Mouse (Mus musculus) induced T-regulatory cell, adult 2 months (primary cell): ENCODE measurements at regions not wholly inside any gene's neighbourhood (a gene's known extent, or its start where the extent isn't known, plus 50 kb on each side); places are given as distances from the start of the nearest gene placed in this dataset.
A peak's percentile ranks its signal among the peaks of the same experiment; 100 is the strongest.
"Not testable (repeated sequence)": the region's sequence is repeated elsewhere in the genome, so short reads cannot be mapped to it uniquely, and the experiment has no call there.

Experiments
- DNase-seq: peaks from one replicate; pipeline ENCODE4 v3.0.0-alpha.2; 2012; ENCODE audit warnings: low read depth

DNA sequence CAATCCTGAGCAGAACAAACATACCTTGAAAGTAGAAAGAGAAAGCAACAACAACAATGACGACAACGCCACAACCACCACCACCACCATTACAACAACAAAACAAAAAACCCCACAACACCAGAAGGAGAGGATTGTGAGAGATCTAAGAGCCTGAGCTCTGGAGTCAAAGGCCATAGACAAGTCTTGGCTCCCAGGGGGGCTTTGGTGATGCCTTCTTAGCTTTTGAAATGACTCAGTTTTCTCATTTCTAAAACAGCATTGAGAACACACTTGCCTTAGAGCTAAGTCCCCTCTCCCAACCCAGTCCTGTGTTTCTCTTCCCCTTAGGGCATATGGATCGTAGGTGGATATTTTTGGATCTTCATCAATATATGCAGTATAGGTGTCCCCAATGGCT, 112.2 kb downstream of the Kif20b start:
- DNase-seq = no peak

DNA sequence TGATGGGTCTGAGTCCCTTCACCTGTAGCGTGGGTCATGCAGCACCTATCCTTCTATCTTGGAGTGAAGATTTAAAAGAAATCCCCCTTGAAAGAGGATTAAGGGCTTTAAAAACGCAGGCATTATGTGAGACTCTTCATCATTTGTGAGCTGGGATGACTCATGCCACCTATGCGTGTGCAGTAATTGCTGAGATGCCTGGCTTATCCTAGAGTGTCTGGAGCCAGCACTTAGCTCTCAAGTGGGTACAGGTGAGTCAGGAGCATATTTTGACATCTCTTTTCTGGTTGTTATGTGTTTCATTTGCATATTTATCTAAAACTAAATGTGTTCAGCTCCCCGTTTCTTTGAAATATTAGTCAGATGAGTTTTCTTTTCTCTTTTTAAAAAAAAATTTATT, 123.4 kb downstream of the Kif20b start:
- DNase-seq = no peak

DNA sequence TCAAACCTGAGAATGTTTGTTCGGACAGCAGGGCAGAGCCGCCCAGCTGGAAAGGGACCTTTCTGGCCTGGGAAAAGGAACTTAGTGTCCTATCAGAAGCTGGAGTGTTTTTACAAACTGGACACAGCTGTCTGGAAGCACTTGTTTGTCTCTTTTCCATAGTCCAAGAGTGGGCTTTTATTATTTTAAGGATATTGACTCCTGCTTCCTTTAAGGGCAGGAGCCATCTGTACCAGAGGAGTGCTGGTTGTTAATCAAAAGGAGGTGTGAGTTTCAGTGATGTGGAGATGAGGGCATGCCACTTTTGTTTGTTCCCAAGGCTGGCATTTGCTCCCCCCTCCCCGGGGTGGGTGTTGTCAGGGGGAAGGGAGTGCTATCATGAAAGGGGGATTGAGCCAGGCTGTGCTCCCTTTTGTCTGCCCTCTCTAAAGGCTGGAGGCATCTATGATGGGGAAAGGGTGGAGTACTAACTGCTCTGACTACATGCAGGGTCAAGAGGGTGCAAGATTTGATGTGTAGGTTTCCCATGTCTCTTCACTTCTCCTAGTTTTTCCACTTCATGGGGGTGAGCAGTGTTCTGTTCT, 144.3 kb downstream of the Kif20b start:
- no peak for DNase-seq

DNA sequence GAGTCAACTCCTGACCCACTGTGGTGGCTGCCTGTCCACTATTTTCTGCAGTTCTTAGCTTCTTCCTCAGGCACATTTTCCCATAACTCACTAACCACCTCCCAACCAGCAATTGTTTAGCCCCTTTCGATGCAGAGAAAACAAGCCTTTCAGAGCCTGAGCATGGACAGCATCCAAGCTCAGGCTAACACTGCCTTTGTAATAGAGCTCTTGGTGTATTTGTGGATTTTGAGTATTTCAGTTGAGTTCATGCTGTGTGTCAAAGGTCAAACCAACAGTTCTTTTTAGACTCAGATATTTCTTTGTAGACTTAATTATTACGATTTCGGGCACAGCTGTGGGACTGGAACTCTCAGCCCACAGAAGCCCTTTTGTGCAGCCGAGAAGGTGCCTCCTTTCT, 159.0 kb downstream of the Kif20b start:
- no peak for DNase-seq

DNA sequence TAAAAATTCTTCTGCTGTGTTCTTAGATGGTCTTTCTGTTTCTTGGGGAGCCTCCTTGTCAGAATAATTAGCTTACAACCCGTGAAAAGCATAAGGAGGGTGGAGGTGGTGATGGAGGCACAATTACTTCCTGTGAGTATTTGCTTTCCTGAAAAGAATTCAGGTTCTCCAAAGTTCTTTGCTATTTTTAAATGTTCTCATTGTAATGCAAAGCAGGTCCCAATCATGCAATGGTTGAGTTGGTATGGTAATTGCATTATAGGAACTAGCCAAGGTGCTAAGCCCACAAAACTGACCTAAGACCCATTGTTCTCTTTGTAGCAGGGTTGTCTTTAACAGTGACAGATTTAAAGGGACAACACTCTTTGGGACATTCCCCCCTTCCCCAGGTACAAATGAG, 179.1 kb downstream of the Kif20b start:
- DNase-seq = no peak

DNA sequence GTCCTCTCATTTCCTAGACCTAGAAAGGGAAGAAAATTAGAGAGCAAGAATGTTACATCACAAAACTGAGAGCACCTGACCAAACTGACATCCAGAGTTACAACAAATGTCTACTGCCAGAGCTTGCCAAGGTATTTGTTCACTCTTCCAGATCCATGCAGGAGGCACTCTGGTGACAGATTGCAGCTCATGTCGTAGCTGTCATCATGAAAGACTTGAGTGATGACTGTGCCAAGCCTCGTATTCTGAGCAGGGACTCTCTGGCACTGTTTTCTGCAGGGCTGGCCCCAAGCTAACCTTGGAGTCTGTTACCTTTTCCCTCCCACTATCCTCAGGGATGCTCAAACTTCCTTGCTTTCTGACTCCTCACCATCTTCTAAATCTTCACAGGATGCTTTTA, 192.2 kb downstream of the Kif20b start:
- DNase-seq = no peak

DNA sequence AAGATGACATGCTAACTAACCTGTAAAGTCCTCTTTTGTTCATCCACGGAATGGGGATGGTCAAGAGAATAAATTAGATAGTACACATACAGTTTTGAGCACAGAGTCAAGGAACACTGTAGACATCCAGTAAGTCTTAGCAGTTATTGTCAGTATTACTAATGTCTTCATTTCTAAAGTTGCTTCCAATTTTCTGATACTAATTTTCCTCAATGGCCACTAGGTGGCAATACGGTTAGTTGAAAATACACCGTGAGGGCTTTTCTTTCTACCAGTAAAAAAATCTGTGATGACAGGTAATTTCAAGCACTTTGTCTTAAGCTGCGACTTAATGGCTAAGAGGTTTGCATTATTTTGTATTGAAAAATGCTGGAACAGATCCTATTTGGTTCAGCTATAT, 203.1 kb downstream of the Kif20b start:
- peak; percentile 53 for DNase-seq

DNA sequence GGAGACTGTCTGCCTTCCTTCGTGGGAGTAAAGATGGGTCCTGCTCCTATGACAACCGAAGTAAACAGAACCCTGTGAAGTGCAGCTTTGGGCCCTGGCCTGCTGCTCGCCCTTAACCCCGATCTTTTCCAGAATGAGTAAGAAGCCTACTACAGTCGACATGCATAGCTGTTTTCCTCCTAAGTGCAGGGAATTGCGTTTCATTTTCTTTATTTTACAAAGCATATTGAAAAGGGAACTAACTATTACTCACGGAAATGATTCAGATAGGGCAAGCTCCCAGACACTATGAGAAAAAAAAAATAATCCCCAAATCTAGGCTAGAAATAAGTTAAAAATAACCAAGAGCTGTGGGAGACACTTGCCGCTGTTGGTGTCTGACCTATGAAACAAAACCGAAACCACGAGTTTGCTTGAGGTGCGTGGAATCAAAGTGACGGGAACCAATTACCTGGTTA, 204.5 kb downstream of the Kif20b start:
- peak; percentile 64 for DNase-seq

DNA sequence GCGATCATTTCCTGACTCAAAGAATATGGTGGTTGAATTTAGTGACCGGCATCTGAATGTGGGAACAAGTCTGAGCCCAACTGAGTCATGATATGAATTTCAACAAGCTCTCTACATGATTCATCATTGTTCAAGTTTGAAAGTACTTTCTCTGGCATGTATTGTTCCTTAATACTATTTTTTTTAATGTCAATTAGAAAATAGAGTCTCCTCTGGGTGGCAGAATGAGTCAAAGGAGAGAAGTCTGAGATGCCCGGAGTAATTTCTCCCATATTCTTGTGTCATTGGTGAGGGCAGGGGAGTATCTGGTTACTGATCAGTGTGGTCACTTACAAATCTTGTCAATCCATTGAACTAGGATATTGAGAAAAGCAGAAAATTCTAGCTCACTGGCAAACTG, 205.9 kb downstream of the Kif20b start:
- no peak for DNase-seq

DNA sequence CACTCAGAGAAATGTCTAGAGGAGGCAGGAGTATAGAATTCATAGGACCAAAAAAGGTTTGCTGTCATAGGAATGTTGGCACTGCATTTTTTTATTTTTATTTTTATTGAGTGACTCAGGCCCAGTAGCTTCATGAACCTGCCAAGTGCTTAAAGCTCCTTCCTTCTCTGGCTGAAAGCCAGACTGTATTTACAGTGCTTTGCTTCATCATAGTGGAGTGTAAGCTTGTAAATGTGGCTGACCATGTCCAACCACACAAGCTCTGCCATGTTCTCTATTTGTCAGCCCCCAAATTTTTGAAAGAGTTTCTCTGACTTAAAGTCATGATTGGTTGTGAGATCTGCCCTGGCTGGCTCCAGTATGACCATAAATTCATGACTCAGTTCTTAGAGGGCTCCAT, 221.0 kb downstream of the Kif20b start:
- no peak for DNase-seq

DNA sequence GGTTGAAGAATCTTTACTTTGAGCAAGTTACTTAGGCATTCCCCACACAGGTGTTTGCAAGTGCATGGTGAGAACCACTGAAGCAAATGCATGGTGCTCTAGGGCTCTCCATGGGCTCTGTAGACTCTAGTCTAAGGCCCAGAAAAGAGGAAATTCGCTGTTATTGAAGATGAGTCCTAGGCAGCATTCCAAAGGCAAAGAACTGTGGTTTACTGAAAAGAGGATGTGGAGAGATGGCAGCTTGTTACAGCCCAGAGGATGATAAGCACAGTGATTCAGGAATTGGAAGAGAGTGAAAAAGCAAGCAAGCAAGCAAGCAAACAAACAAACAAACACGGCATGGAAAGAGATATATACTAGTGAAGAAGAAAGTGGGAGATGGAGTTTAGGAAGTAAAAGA, 221.6 kb downstream of the Kif20b start:
- no peak for DNase-seq

DNA sequence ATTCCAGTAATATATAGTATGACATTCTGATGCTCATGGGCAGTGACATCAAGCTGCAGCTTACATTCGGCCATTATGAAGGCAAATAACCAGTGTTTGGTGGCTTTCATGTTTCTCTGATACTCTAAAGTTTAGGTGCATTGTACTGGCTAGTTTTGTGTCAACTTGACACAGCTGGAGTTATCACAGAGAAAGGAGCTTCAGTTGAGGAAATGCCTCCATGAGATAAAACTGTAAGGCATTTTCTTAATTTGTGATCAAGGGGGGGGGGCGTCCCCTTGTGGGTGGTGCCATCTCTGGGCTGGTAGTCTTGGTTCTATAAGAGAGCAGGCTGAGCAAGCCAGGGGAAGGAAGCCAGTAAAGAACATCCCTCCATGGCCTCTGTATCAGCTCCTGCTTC, 227.3 kb downstream of the Kif20b start:
- not testable (repeated sequence) for DNase-seq

DNA sequence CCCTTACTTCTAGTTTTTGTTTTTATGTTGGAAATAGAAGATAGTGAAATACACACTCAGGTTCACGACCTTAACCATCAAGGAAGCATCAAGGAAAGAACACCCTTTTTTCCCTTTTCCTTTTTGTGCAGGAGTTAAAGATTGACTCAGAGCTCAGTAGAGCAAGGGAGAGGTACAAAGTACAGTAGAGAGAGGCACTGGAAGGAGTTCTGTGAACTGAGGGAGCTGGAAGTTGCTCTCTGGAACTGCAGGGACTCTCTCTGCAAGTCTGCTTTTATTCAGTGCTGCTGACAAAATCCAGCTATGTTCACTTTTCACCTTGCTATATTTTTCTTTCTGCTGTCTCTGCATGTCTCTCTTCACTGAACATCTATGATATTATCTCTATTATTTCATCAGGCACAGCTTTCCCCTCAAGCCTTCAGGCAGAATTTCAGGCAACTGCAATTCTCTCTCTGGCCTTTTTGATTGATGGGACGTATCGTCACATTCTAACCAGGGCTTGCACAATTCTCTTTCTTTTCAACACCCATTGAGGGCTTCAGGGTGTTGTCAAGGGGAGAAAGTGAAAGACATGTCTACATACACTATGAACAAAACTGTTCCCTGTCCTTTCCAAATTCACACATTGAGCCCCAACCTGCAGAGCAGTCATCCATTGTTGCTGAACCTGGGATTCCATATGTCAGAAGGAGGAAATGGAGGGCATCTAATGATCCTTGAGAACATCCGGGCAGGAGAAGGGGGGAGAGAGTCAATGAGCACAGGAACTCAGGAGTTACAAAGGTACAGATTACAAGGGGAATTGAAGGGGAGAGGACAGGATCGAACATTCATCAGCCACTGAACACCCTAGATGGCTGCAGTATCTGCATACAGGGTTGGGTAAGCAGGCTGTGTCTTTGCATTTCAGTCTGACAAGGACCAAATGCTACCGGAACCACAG, 228.9 kb downstream of the Kif20b start:
- no peak for DNase-seq

DNA sequence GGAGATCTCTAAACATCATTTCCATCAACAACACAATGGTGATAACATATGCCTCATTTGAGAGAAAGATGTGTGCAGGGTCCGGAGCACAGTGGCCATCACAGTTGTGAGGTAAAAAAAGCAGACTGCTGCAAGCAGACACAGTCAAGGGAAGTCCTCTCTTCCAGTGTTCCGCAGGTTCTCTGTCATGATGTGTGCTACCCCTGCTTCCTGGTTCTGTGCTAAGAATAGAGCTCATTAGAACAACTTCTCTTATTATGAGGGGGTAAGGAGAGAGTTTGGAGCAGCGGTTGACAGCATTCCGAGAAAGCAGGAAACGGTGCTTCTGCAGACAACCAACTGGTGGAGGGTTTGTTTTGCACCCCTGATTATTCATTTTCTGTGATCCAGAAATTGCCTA, 229.7 kb downstream of the Kif20b start:
- DNase-seq = no peak

DNA sequence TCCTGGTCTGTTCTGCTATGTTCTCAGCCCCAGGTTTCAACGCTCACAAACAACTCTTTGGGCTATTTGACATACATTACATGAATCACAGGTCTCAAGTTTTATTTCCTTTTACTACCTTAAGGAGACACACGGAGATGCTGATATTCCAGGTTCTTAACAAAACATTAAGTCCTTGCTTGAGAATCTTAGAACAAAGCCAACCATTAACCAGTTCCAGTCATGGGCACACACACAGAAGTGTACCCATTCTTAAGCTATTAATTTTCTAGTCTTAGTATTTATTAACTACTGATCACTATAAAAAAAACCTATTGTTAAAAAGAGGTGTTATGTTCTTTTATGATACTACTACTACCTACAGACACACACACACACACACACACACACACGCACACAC, 235.7 kb downstream of the Kif20b start:
- no peak for DNase-seq

DNA sequence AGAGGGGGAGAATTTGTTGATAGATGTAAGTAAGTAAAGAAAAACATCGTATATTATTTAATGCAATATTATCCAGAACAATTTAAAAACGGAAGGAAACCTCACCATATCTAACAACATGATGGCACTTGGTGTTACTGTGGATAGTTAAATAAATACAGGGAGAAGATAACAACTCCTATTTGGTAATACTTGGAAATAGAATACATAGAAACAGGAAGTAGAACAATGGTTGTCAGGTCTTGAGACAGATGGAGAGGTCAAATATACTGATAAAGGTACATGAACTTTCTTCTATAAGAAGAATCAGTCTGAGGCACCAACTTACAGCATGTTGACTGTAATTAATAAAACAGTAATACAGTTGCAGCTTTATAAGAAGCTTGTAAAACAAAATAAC, 242.6 kb downstream of the Kif20b start:
- no peak for DNase-seq

DNA sequence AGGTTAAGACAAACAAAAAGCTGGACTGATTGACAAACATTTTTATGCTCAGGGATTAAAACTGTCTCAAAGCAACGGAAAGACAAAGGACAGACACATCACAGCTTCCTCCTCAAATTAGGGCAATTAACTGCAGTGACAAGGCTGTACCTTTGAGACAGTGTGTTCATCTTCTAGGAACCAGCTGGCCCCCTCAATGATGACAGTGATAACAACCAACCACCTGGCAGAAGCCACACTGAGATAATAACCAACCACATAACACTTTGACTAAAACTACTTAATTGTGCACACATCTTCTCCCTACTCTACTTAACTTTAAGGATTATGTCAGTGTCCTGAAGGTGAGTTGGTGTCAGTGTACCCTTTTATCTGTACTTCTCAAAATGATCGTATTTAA, 248.4 kb downstream of the Kif20b start:
- DNase-seq = no peak

DNA sequence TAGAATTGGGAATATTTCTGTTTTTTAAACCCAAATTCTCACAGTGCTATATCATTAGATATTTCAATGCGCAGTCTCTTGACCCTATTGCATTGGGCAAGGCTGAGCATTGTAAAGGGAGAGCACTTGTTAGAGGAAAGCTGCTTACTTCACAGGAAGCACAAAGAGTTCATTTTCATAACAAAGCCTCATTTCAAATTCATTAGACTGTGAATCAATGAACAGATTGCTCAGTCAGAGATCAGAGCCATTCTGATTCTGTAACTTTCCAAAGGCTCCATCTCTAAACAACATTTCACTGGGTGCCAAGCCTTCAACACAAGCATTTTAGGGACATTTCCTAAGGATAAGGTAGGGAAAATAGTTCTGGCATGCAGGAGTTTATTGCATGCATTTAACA, 257.9 kb downstream of the Kif20b start:
- no peak for DNase-seq

DNA sequence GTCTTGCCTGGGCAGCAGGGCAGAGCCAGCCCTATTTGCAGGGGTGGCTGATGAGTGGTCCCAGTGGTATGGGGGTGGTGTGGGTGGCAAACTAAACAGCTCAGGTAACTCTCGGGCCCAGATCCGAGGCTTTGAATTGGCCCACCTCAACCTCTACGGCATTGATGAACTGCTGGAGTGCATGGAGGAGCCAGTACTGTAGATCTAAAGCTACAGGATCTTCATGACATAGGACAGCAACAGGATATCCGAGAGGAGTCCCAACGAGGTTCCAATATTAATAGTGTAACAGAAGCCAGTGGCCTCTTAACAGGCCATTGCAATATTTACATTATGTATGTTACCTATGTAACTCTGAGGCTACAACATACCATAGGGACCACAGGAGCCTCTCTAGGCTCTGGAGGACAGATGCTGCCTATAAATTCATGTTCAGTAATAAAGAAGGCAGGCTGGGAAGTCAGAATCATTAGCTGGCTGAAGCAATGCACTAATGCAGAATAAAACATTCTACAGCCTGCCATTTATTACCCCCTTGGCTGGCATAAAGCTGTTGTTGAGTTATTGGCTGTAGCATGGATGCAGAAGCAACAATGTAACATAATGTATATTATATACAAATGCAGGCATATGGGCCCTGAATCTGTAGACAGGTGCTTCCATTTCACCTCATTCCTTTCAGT, 283.5 kb downstream of the Kif20b start:
- no peak for DNase-seq

DNA sequence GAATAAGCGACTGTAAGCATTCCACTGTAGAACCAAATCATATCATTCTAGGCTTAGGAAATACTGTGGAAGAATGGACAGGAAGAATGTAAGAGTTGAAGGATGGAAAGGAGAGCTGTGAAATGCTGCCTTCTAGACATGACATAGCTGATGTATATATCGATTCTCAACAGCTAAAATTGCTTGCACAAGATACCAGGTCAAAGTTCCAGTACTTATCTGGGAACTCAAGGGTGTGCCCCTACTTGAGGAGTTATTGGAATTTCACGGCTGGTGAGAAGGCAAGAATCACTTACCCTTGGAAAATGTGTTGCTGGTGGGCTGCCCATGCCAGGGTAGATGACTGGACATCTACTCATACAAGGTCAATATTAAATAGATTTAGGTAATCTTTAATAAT, 322.0 kb downstream of the Kif20b start:
- no peak for DNase-seq

DNA sequence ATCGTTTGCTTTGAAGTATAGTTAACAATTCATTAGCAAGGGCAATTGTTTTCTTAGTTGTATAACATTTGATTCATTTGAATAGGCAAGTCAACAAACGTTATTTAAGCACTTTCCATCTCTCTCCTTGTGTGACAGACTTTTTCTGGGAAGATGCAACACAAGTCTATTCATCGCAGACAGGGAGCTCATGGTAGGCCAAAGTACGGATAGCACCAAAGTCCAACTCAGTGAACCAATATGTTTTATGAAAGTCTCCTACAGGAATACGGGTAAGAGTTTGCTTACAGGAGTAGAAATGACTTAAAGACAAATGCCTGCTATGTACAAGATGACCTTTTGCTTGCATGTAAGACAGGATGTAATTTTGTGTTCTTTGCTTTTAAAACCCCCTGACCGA, 325.4 kb downstream of the Kif20b start:
- DNase-seq = no peak

DNA sequence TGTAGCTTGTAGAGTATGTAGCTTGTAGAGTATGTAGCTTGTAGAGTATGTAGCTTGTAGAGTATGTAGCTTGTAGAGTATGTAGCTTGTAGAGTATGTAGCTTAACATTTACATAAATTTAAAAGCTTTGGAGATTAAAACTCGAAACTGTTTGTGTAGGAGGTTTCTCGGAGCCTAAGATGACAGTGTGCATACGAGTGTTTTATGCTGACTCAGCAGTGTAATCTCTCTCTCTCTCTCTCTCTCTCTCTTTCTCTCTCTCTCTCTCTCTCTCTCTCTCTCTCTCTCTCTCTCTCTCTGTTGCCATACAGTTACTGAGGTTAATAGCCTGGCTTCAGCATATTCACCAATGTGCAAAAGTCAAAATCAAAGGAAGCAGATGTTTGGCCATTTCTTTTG, 336.5 kb downstream of the Kif20b start:
- DNase-seq = not testable (repeated sequence)

DNA sequence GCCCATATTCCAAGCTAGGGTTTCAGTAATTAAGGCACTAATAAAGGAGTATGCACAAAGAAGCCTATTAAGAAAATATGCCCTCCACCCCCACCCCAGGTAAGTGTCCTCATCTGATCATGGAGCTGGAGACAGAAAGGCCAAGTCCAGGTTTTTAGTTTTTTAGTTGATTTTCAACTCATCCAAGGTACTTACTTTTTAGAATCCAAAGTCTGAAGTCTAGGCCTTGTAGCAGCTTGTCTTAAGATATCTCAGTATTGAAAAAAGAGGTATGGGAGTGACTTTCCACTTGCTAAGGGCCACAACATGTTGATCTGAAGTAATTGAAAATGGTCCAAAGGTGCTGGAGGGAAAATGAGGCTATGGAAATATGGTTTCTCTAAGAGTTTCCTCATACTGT, 340.9 kb downstream of the Kif20b start:
- DNase-seq = no peak
